Mouse (Mus musculus) hindbrain, embryonic 11.5 days (tissue): ENCODE measurements around the gene Mms19. TPM values are rescaled to one million over a fixed set of nuclear protein-coding genes. Genes with fewer than 3 reads are reported as not detected.
A peak's percentile ranks its signal among the peaks of the same experiment; 100 is the strongest.

Source experiments
- ATAC-seq: fragments of 200-750 bp; cut with Nextera tagmentation; 2 replicates; pipeline ENCODE4 v1.8.0; 2017; ENCODE audit warnings: mild to moderate bottlenecking, moderate TSS enrichment, moderate library complexity; ENCODE audit not compliant: low FRiP score
- DNase-seq: peaks from one replicate; pipeline ENCODE4 v3.0.0-alpha.2; 2015; ENCODE audit warnings: low spot score
- H3K27ac ChIP-seq: fragments of 300-500 bp; sonication (generic); 2 replicates; pipeline ENCODE4 v1.5.1; 2014; ENCODE audit warnings: mild to moderate bottlenecking, low read depth, low read length
- H3K27me3 ChIP-seq: fragments of 300-500 bp; sonication (generic); 2 replicates; pipeline ENCODE4 v1.6.1; 2014; ENCODE audit warnings: mild to moderate bottlenecking, low read length, moderate library complexity, mixed read lengths; ENCODE audit not compliant: control insufficient read depth, insufficient read depth
- H3K36me3 ChIP-seq: fragments of 300-500 bp; sonication (generic); 2 replicates; pipeline ENCODE4 v1.6.1; 2014; ENCODE audit warnings: mild to moderate bottlenecking, low read length, moderate library complexity, mixed read lengths; ENCODE audit not compliant: control insufficient read depth, insufficient read depth
- H3K4me1 ChIP-seq: fragments of 300-500 bp; sonication (generic); replicated peaks from 2 replicates; pipeline ENCODE4 v1.6.1; 2014; ENCODE audit warnings: low read length, mixed read lengths; ENCODE audit not compliant: control insufficient read depth, insufficient read depth
- H3K4me2 ChIP-seq: fragments of 300-500 bp; sonication (generic); replicated peaks from 2 replicates; pipeline ENCODE4 v1.6.1; 2014; ENCODE audit warnings: mild to moderate bottlenecking, low read depth, low read length
- H3K4me3 ChIP-seq: fragments of 300-500 bp; sonication (generic); 2 replicates; pipeline ENCODE4 v1.5.1; 2014; ENCODE audit warnings: low read depth, low read length
- H3K9ac ChIP-seq: fragments of 300-500 bp; sonication (generic); 2 replicates; pipeline ENCODE4 v1.6.1; 2014; ENCODE audit warnings: low read depth, low read length
- H3K9me3 ChIP-seq: fragments of 300-500 bp; sonication (generic); 2 replicates; pipeline ENCODE4 v1.6.1; 2016; ENCODE audit warnings: low read length; ENCODE audit not compliant: control insufficient read depth
- WGBS: fragments of 180-500 bp; shearing (Covaris S2); extraction: QIAGEN DNeasy Blood & Tissue Kit; methylation state at CpG from one replicate; pipeline ENCODE4 v1.1.7; 2014; 5-methylcytosine and 5-hydroxymethylcytosine counted together
- polyA plus RNA-seq: library from polyadenylated mRNA; unstranded; fragments of >200 nt; fragmentation: Nextera tagmentation; extraction: Ambion mirVana; gene quantifications from 2 replicates; pipeline ENCODE4 v1.2.1, GENCODE M21; 2014

Mms19 gene
- polyA plus RNA-seq, 1 experiment from 2014 or later: 32.6 TPM

DNA sequence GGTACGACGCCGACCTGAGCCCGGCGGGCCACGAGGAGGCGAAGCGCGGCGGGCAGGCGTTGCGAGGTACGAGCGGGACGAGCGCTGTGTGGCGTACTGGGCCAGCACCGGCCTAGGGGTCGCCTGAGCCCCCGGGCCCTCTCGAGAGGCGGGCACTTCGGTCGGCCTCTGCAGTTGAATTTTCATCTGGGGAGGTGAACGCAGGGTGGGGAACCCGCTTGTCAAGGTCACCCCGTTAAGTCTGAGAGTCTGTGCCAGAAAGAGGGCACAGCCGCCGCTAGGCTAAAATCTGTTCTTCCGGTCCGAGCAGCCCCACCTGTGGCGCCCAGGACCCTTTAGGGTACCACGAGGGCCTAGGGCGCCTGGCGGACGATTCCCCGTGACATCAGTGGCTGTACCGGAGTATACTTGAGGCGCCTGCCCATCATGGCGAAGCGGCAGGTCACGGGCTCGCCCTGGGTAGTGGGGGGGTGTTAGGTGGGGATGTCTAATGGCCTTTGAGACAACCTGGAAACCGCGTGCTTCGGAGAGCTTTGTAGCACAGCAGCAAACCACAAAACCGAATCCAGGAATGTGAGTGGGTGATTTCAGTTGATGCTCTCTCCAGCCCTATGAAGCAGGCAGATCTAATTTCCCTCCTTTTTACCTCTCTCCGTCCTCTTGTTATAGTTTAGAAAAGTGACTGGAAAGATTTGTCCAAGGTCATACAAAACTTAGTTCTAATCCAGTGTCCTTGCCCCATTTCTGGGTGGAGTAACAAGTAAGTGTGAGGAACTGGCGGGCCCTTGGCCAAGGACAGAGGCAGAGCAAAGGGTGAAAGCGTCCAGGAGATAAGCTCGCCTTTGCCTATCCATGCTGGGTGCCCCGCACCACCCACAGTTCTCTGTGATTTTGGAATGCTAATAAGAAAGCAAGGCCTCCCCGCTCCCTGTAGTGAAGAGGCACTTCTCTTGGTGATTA is 68.6 kb downstream of the Mms19 start:
- peak; percentile 48 for DNase-seq
- under 1% methylated on average over 49 of the region's 53 CpGs for WGBS
- peak; percentile 83 for ATAC-seq
- Histone ChIP-seq H3K27me3 (no peaks in the 10 kb centered on the region), H3K9ac (peak overlapping the region; percentile 83), H3K36me3 (peaks cover 7% of the 10 kb centered on the region; the same call in 1 of the 2 replicates), H3K4me1 (peaks cover 11% of the 10 kb centered on the region), H3K9me3 (no peaks in the 10 kb centered on the region), H3K4me3 (peak overlapping the region; percentile 86), H3K4me2 (peak overlapping the region; percentile 92), H3K27ac (peak overlapping the region; percentile 67)

DNA sequence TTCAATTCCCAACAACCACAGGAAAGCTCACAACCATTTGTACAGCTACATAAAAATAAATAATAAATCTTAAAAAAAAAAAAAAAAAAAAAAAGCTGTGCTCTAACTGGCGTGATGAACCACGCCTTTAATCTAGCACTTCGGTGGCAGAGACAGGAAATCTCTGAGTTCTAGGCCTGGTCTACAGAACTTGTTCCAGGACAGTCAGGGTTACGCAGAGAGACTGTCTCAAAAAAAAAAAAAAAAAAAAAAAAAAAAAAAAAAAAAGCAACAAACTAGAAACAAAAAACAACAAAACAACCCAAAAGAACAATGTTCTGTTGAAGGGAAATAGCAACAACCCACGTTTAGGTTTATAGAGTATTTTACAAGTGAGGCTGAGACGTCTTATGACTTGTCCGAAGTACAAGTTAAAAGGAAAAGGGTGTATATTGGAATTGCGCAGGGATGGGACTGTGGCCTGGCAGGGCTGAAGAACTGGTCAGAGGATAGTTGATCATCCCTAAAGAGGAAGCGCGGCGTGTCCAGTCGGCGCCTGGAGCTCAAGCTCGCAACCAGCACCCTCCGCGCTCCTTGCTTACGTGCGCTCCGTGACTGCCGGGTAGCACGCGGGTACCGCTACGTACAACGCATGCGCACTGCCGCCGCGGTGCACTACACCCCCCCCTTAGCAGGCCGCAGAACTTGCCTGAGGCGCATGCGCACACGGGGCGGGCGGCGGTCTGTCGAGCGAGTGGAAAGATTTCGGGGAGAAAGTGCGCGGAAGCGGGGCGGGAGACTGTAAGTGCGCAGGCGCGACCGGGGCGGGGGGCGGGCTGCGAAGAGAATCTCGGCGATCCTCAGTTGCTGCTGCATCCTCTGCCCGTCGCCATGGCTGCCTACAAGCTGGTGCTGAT is 69.5 kb downstream of the Mms19 start, which contains the start of gene Pgam1:
Pgam1 (plus strand) TSS at position 746 of the 896 bp plus-strand sequence.
- peak within 1 kb of the TSS; percentile 81 for H3K27ac ChIP-seq
- H3K4me2 ChIP-seq: peak within 1 kb of the TSS; percentile 92
- peaks cover 11% of the 10 kb centered on the region for H3K4me1 ChIP-seq
- H3K27me3 ChIP-seq: no peaks in the 10 kb centered on the region
- H3K4me3 ChIP-seq: peak within 1 kb of the TSS; percentile 86
- H3K9me3 ChIP-seq: no peaks in the 10 kb centered on the region
- peak within 1 kb of the TSS; percentile 83 for H3K9ac ChIP-seq
- 6% methylated on average over 51 of the region's 54 CpGs for WGBS
- DNase-seq: peak; percentile 100
- ATAC-seq: peak; percentile 93
- 0 out of 2 replicates have a peak, but pooled peaks cover 5% of the 10 kb centered on the region for H3K36me3 ChIP-seq

DNA sequence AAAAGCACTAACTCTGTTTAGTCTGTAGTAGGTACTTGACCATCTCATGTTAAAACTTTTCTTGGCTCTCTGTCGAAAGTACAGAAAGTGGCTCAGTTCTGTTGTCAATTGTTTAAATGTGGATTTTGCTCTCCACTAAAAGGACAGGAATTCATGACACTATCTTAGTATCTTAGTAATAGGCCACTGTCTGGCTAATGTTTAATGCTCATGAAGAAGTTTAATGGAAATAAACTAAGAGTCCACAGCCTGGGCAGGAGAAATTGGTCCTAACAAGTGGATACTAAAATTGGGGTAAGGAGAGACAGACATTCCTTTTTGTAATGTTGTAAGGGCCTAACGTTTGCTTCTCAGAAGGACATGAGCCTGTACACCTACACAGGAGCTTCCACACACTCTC is 70.6 kb downstream of the Mms19 start:
- no peak overlapping the region for H3K9ac ChIP-seq
- WGBS: 95% methylated on average over 2 of the region's 2 CpGs
- H3K4me2 ChIP-seq: no peak overlapping the region
- no peaks in the 10 kb centered on the region for H3K9me3 ChIP-seq
- no peaks in the 10 kb centered on the region for H3K27me3 ChIP-seq
- H3K27ac ChIP-seq: no peak overlapping the region
- DNase-seq (no peak), ATAC-seq (no peak)
- peaks cover 11% of the 10 kb centered on the region for H3K4me1 ChIP-seq
- H3K36me3 ChIP-seq: no peaks in the 10 kb centered on the region
- H3K4me3 ChIP-seq: no peak overlapping the region

DNA sequence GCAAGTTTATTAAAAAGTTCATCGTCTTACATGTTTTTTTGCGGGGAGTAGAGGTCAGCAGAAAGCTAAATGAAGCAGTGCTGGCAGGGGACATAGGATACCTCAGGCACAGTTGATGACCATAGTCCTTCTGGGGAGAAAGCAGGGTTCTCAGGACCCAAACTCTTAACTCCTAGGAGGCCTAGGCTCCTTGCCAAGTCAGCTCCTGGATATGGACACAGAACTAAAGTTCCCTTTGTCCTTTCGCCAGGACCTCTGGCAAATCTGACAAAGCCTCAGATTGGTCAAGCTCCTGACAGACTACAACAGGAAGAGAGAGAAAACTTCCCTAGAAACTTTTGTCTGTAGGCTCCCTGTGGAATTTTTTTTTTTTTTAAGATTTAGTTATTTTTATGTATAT is 72.2 kb downstream of the Mms19 start:
- ATAC-seq (no peak), DNase-seq (no peak)
- no peaks in the 10 kb centered on the region for H3K9me3 ChIP-seq
- peaks cover 10% of the 10 kb centered on the region for H3K4me1 ChIP-seq
- no peak overlapping the region for H3K4me2 ChIP-seq
- H3K4me3 ChIP-seq: no peak overlapping the region
- no peaks in the 10 kb centered on the region for H3K36me3 ChIP-seq
- H3K27ac ChIP-seq: no peak overlapping the region
- no peaks in the 10 kb centered on the region for H3K27me3 ChIP-seq
- no peak overlapping the region for H3K9ac ChIP-seq
- 94% methylated on average over 3 of the region's 3 CpGs for WGBS

DNA sequence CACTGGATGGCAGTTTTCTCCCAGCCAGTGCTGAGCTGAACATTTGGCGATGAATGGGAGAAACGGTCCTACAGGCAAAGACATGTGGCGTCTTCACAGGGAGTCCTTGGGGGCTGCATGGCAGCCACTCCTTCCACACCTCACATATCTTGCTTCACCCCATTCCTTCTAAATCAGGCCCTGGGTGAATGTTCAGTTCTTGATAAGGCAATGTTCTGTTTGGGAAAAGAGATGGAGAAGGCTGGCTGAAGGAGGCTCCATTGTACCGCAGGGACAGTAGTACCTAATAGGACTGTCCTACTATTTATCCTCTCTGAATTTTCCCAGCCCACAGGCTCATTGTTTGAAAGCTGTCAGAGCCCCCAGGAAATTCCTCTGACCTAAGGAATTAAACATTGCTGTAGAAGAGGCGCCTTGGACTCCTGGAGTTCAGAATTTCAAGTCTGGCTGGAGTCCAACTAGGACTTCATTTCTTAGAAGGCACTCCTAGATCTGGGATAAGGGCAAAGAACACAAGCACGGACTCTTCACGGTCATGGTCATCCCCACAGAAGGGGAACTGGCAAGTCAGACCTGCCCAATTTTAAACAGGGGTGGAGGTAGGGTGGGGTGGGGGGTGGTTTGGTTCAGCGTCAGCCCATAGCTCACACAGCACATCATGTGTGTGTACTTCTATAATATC is 73.7 kb downstream of the Mms19 start:
- ATAC-seq (no peak), DNase-seq (no peak)
- no peaks in the 10 kb centered on the region for H3K9me3 ChIP-seq
- WGBS: 55% methylated on average over 8 of the region's 8 CpGs
- no peaks in the 10 kb centered on the region for H3K27me3 ChIP-seq
- no peaks in the 10 kb centered on the region for H3K4me1 ChIP-seq
- no peaks in the 10 kb centered on the region for H3K36me3 ChIP-seq
- H3K4me3 ChIP-seq: no peak overlapping the region
- H3K4me2 ChIP-seq: no peak overlapping the region
- H3K9ac ChIP-seq: no peak overlapping the region
- no peak overlapping the region for H3K27ac ChIP-seq

DNA sequence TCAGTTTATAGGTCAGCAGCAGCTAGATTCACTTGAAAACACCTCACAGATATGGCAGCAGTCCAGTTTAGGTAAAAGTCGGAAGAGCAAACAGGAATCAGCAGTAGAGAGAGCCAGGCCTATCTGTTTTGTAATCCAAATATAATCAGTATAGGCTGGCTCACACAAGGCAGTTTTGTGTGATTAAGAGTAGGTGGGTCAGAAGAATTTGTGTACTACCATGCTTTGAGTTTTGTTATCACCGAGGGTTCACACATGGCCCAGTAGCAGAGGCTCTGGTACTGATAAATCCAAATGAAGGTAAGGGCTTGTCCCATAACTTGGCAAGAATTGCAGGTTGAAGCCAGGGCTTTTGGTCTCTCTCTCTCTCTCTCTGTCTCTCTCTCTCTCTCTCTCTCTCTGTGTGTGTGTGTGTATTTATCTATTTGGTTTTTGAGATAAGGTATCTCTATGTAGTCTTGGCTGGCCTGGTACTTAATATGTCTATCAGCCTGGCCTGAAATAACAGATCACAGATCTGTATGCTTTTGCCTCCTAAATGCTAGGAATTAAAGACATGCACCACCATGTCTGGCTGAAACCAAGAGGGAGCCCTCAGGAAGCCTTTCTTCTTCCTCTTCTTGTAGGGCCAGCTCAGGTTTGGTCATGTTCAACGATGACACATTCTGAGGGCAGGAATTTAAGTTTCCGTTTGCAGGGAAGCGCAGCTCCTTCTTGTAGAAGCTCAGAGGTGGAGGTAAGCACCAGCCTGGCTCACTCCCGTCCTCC is 74.5 kb downstream of the Mms19 start:
- no peak overlapping the region for H3K4me2 ChIP-seq
- H3K27ac ChIP-seq: no peak overlapping the region
- no peak for ATAC-seq
- no peaks in the 10 kb centered on the region for H3K36me3 ChIP-seq
- H3K9ac ChIP-seq: no peak overlapping the region
- H3K9me3 ChIP-seq: no peaks in the 10 kb centered on the region
- no peak overlapping the region for H3K4me3 ChIP-seq
- no peaks in the 10 kb centered on the region for H3K4me1 ChIP-seq
- no peaks in the 10 kb centered on the region for H3K27me3 ChIP-seq
- DNase-seq: no peak
- 65% methylated on average over 6 of the region's 6 CpGs for WGBS

DNA sequence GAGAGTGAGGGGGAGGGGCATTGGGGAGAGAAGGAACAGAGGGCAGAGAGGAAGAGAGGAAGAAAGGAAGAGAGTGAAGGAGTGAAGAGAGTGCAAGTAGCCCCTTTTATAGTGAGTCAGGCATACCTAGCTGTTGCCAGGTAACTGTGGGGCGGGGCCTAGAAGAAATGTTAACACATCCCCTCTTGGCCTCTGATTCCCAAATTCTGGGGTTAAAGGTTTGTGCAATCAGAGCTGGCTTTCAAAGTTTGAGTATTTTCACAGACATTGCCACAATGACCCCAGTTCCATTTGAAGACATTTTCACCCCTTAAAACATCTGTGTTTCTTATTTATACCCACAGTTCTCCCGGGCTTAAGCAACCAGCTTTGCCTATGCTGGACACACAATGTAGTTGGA is 75.7 kb downstream of the Mms19 start:
- Histone ChIP-seq H3K4me2 (no peak overlapping the region), H3K4me1 (no peaks in the 10 kb centered on the region), H3K27ac (no peak overlapping the region), H3K9ac (no peak overlapping the region), H3K4me3 (no peak overlapping the region), H3K9me3 (no peaks in the 10 kb centered on the region), H3K36me3 (no peaks in the 10 kb centered on the region), H3K27me3 (no peaks in the 10 kb centered on the region)
- 89% methylated on average over 2 of the region's 2 CpGs for WGBS
- no peak for DNase-seq
- no peak for ATAC-seq
